31 mouse cellular contexts compared by ENCODE assay signal in genomic region chr9:96217299-96217698, GRCm38 (mm10).
"Had no signal": no experiment of that assay in that cellular context is flagged by ENCODE, and none has a peak within 500 bp of the region (broad histone marks: within the 10 kb centered on the region; RNA-seq: fewer than 3 reads in every experiment).

No protein-coding gene starts in this region.

- H3K9me3 ChIP-seq: limb, embryonic 10.5 days; limb, embryonic 12.5 days; limb, embryonic 13.5 days; limb, embryonic 15.5 days; liver, embryonic 13.5 days; liver, embryonic 15.5 days; lung, embryonic 15.5 days; midbrain, embryonic 13.5 days; midbrain, embryonic 15.5 days; neural tube, embryonic 12.5 days had no signal

- H3K4me1 ChIP-seq: limb, embryonic 10.5 days; limb, embryonic 12.5 days; limb, embryonic 13.5 days; limb, embryonic 15.5 days; lung, embryonic 15.5 days; midbrain, embryonic 12.5 days; midbrain, embryonic 13.5 days; midbrain, embryonic 15.5 days; neural tube, embryonic 12.5 days had no signal

- H3K9ac ChIP-seq: limb, embryonic 12.5 days; limb, embryonic 13.5 days; limb, embryonic 15.5 days; liver, embryonic 13.5 days; liver, embryonic 14.5 days; liver, embryonic 15.5 days; liver, postnatal 0 days; lung, embryonic 14.5 days; lung, embryonic 15.5 days; midbrain, embryonic 12.5 days; midbrain, embryonic 13.5 days; midbrain, embryonic 15.5 days; neural tube, embryonic 12.5 days had no signal

- H3K36me3 ChIP-seq: limb, embryonic 13.5 days; liver, embryonic 13.5 days; liver, embryonic 15.5 days; midbrain, embryonic 12.5 days; midbrain, embryonic 13.5 days; midbrain, embryonic 15.5 days; neural tube, embryonic 12.5 days had no signal

- H3K27ac ChIP-seq: limb, embryonic 10.5 days; limb, embryonic 12.5 days; limb, embryonic 13.5 days; limb, embryonic 15.5 days; liver, embryonic 13.5 days; liver, embryonic 14.5 days; liver, embryonic 15.5 days; lung, embryonic 15.5 days; macrophage; midbrain, embryonic 10.5 days; midbrain, embryonic 12.5 days; midbrain, embryonic 13.5 days; midbrain, embryonic 15.5 days; neural tube, embryonic 12.5 days had no signal

- DNase-seq: left cerebral cortex, postnatal 4 days; liver; liver, embryonic 13.5 days; liver, postnatal 0 days; lung, adult 18-20 months; lung, adult 2 months; lung, embryonic 14.5 days; lung, postnatal 10 days; lung, postnatal 14 days; lung, postnatal 36 days; lung, postnatal 4 days; midbrain, embryonic 14.5 days had no signal

- H3K4me2 ChIP-seq: limb, embryonic 12.5 days; limb, embryonic 13.5 days; limb, embryonic 15.5 days; liver, embryonic 11.5 days; liver, embryonic 13.5 days; liver, embryonic 15.5 days; lung, embryonic 14.5 days; lung, embryonic 15.5 days; midbrain, embryonic 11.5 days; midbrain, embryonic 12.5 days; midbrain, embryonic 13.5 days; midbrain, embryonic 15.5 days; neural tube, embryonic 12.5 days had no signal

- H3K27me3 ChIP-seq: limb, embryonic 12.5 days; limb, embryonic 13.5 days; limb, embryonic 15.5 days; liver, embryonic 13.5 days; liver, embryonic 15.5 days; lung, embryonic 15.5 days; megakaryocyte, embryonic 14.5 days; midbrain, embryonic 12.5 days; midbrain, embryonic 13.5 days; midbrain, embryonic 15.5 days; neural tube, embryonic 12.5 days had no signal

- ATAC-seq: liver, postnatal 0 days; lung, postnatal 0 days; midbrain, embryonic 13.5 days; midbrain, embryonic 15.5 days; midbrain, embryonic 16.5 days had no signal

- H3K4me3 ChIP-seq: limb, embryonic 10.5 days; limb, embryonic 12.5 days; limb, embryonic 13.5 days; limb, embryonic 15.5 days; liver, embryonic 13.5 days; liver, embryonic 15.5 days; lung, embryonic 15.5 days; megakaryocyte, embryonic 14.5 days; midbrain, embryonic 10.5 days; midbrain, embryonic 12.5 days; midbrain, embryonic 13.5 days; midbrain, embryonic 15.5 days; myocyte; neural tube, embryonic 12.5 days had no signal
